Mouse (Mus musculus): ENCODE results near the gene Gins1.
A peak's percentile ranks its signal among the peaks of the same experiment; 100 is the strongest.
"Not testable (repeated sequence)": the region's sequence is repeated elsewhere in the genome, so short reads cannot be mapped to it uniquely, and the experiment has no call there.

Gene Gins1

DNA sequence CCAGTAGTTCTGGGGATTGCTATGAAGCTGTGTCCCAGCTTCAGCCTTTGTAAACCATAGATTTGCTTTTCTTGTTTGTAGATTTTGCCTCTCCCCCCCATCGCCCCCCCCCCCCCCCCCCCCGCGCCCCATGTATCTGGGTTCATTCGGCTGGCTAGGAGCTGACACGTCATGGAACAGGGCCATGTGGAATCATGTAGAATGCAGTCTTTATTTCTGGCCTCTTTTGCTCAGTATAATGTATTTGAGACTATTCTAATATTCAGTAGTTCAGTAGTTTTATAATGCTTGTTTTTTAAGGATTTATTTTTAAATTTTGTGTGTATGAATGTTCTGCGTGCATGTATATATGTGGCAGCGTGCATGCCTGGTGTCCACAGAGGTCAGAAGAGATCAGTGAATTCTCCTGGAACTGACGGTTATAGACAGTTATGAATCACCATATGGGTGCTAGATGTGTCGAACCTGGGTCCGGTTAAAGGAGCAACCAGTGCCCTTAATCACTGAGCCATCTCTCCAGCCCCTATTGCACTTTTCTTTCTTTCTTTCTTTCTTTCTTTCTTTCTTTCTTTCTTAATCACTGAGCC lies 5.2 kb downstream of the Gins1 start:
- DNase-seq (ENCODE audit: low spot score): no peak

DNA sequence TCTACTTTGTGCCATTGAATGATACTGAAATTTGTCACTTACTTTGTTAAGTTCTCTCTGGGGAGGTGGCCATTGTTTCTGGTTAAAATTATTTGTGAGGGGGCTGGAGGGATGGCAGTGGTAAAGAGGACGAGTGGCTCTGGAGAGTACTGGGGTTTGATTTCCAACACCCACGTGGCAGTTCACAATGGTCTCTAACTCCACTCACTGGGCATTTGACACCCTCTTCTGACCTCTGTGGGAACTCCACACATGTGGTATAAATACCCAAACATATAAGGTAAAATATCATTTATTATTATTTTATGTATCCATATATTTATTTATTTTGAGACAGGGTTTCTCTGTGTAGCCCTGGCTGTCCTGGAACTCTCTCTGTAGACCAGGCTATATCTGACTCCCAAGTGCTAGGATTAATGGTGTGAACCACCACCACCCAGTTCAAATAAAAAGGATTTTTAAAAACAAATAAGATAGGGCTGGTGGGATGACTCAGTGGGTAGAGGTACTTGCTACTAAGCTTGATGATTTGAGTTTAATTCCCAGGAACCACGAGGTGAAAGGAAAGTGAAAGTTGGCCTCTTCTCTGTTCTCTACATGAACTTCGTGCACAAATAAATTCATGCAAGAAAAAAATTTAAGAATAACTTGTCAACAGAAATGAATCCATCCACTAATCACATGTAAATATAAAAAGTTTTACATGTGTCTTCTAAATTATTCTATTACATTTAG lies 9.7 kb downstream of the Gins1 start:
- no peak for DNase-seq (ENCODE audit: low spot score)

DNA sequence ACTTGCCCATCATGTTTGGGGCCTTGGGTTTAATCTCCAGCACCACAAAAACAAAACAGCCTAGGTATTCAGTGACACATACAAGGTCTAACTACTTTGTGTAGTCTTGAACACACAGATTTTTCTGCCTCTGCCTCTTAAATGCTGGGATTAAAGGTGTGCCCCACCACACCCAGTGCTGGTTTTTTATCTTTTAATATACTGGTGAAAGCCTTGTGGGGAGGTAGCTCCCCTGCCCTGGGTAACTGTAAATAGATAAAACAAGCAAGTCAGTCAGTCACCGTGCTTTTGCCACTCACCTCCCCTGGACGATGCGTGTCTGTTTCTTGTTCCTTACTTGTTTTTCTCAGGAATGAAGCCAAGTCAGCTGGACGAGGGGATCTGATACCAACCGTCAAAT lies 10.6 kb downstream of the Gins1 start:
- no peak for DNase-seq (ENCODE audit: low spot score)

DNA sequence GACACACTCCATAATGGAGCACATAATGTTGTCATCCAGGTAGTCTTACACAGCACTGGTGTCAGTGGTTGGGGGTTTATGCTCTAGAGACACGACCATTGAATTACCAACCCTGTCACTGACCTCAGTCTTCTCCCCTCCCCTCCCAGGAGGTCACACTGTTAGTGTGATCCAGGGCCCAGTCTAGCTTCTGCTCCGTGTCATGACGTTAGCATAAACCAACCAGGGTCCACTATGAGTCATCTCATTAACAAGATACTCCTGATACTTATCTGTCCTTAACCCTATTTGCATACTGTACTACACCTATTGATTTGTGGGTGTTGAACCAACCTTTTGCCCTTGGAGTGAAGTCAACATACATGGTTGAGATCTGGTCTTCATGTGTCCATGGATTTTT lies 13.5 kb downstream of the Gins1 start:
- no peak for DNase-seq (ENCODE audit: low spot score)

DNA sequence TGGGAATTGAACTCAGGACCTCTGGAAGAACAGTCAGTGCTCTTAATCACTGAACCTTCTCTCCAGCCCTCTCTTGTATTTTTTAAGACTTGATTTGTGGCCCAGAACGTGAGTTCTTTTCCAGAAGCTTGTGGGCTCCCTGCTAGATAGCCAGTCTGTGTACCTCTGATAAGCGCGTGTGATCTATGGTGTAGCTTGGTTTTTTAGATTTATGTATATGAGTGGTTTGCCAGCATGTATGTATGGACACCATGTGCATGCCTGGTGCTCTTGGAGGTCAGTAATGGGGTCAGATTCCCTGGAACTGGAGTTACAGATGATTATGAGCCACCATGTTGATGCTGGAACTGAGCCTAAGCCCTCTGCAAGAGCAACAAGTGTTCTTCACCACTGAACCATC lies 15.3 kb downstream of the Gins1 start:
- no peak for DNase-seq (ENCODE audit: low spot score)

DNA sequence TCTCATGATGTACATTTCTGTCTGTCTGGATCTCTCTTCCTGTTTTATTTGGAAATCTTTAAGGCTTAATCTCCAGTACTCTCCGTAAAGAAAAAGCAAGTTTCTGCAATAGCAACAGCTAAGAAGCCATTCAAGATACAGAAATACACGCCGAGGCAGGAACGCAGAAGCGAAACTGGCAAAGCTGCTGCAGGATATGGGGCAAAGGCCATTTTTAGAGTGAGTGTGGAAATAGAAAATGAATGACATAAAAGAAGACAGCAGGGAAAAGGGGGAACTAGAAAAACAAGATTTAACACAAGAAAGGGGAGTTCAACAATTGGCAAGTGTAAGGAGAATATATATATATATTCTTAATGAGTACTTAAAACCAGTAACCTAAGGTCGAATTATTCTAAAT lies 16.5 kb downstream of the Gins1 start:
- no peak for DNase-seq (ENCODE audit: low spot score)

DNA sequence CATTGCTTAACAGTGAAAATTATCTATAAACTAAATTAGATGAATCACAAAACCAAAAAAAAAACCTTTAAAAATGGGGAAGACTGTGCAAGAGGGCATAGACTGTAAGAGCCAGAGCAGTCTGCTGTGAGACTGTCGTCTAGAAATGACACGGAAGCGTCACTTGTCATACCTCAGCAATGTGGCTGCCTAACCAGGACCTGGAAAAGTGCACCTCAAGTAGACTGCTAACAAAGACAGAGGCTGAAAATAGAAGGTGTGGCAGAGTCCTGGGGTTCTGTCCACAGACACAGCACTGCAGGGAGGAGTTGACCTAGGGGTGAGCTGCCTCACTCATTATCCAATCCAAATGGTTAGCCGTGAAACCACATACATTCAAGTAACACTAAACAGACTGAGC lies 17.0 kb downstream of the Gins1 start:
- no peak for DNase-seq (ENCODE audit: low spot score)

DNA sequence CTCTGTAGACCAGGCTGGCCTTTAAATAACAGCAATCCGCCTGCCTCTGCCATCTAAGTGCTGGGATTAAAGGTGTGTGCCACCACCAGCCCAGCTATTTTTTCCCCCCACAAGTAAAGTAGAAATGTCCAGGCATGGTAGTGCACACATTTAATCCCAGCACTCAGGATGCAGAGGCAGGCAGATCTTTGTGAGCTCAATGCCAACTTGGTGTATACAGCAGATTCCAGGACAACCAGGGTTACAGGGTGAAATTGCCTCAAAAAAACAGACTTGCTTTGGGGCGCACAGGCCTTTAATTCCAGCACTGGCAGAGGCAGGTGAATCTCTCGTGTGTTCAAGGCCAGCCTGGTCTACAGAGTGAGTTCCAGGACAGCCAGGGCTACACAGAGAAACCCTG lies 17.8 kb downstream of the Gins1 start:
- no peak for DNase-seq (ENCODE audit: low spot score)

DNA sequence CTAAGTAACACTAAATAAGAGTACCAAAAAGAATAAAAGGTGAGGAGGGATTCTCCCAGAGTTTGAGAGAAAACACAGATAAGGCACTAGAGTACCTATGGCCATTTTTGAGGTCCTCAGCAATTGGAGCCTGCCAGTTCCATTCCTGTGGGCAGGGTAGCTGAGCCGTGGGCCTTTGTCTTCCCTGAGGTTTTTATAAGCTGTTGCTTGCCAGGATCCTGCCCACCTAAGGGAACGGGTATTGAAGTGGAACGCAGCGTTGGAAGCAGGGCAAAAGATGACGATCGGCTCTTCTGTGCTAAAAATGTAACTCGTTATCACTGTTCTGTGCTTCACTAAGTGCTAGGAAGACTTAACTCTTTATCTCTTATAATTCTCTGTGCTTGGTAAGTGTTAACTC lies 18.3 kb downstream of the Gins1 start:
- DNase-seq (ENCODE audit: low spot score): no peak

DNA sequence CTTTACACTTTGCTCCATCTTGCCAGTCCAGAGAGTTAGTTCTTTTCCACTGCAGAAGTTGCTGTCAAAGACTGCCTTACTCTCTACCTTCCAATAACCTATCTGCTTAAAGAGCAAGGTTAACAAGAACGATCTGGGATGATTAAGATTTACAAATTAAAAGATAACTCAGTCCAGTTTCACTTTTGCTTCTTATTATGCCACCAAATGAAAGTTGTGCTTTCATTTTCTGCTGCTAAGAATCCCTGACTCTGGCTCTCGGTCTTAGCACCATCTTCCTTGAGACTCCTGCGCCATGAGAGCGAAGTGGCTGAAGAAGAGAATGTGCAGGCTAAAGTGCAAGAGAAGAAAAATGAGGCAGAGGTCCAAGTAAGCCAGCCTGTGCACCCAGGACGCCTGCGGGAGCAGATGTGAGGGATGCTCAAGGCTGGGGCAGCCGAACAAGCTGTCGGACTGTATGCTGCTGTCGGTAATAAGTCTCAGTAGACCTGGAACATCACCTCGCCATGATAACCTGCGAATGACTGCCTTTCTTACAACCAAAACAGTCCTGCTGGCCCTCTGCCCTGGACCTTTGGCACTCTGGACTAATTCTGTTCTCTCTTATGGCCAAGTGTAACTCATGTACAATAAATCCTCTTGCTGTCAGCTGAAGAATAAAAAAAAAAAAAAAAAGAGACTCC lies 22.0 kb downstream of the Gins1 start:
- DNase-seq (ENCODE audit: low spot score): no peak

DNA sequence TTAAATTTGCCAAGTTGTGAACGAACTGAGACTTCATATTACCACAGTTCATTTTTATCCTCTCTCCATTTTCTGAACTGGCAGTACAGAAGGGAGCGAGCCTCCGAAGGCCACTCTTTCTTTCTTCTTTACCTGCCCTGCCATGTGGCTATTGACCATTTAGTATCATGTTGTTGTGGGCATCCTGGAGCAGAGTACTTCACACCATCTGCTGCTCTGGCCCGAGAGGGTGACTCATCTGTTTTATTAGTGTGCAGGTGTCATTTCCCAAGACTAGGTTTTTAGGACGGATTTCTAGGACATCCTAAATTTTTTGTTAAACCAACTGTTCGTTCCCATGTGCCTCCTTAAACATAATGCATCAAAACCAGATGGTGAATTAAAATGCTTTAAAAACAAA lies 24.0 kb downstream of the Gins1 start:
- DNase-seq (ENCODE audit: low spot score): no peak

DNA sequence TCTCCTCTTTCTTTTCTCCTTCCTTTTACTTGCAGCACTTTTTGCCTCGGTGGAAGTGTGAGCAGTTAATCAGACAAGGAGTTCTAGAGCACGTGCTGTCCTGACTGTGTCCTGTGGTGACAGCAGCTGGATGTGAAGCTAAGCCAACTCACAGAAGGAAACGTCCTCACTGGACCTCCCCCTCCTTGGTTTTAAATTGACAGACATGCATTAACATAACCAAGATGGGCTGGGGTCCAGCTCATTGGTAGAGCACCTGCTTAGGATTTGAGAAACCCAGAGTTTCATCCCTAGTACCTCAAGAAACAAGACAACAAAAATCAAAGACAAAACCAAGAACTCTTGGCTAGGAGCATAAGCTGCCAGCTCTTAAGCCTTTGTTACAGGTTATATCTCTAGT lies 25.6 kb downstream of the Gins1 start:
- no peak for DNase-seq (ENCODE audit: low spot score)

DNA sequence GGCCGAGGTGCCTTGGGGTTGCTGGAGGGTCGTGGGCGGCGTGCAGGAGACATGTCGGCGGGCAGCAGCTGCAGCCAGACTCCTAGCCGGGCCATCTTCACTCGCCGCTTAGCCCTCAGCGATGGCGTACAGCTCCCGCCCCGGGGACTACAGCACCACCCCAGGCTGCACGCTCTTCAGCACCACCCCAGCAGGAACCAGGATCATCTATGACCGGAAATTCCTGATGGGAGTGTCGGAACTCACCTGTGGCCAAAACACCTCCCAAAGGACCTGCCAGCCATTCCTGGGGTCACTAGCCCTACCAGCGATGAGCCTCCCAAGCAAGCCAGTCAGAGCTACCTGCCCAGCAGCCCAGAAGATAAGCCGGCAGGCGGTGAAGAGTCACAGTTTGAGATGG lies 28.3 kb downstream of the Gins1 start:
- no peak for DNase-seq (ENCODE audit: low spot score)

DNA sequence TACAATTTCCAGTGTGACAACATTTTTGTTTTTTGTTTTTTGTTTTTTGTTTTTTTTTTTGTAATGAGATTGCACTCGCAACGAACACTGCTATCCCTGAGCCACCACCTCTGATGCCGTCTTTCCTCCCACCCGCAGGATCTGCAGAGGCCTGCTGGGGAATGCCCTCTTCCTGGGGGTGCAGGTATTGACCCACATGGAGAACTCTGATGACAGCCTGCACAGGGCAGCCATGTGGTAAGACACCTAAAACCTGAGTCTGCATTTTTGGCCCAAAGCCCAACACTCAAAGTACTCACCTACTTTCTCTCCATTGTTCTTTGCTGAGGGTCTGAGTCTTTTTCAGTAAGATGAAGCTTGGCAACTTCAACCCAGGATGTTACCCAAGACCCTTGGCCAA lies 29.5 kb downstream of the Gins1 start:
- DNase-seq (ENCODE audit: low spot score): no peak

DNA sequence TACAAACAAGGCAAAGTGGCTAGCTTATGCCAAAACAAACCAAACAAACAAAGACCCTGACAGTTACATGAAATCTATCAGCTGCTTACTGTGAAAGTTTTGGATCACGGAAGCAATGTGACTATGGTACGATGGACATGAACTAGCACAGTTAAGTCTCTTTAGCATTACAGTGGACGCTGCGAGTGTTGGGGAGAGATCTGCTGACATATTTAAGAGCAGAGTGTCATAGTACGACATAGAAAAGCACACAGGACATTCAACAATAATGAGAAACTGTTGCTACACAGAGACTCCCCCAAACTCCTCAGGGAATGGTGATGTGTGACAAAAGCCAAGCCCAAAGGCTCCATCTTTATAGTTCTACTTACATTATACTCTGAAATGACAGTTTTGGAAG lies 38.8 kb downstream of the Gins1 start:
- DNase-seq (ENCODE audit: low spot score): no peak

DNA sequence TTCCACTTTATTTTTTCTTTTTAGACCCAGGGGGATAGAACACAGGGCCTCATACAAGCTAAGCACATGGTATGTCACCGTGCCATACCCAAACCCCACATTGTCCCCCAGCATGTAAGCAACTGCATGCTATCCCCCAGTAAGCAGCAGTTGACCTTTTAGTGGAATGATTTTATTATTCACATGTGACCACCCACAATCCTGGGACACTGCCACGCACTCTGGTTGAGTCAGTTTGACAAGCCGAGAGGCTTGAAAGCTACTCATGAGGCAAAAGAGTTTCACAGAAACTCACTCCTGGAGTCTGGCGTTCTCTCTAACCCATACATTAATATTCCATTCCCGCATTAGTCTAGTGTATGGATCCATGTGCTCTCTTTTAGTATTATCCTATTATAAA lies 42.1 kb downstream of the Gins1 start:
- DNase-seq (ENCODE audit: low spot score): not testable (repeated sequence)

DNA sequence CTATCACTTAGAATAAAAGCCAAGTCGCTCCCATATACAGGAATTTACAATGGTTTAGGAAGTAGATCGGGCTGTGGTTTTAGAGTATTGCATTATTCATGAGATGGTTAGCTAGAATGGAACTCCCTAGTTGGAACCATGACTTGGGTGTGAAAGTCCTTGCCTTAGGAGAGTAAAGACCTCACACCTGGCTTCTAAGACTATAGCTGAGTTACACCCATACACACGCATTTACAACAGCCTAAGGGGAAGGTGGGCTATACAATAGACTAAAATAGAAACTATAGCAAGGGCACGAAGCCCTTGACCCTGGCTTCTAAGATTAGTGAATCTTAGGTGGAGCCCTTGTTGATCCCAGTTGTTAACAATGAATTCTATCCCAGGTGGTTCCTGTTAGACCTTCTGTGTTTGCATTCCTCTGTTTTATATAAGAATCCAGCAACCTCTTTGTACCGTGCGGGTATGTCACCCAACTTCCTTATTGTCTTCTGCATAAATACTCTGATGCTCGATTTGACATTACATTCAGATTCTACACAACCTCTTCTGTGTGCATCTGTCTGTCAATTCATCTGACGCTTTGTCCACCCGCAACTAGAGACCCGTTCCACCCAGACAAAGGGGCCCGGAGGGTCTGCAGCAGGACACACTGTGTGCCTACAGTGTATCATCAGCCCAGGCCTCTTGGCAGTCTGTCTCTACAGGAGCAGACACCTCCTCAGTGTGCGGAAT lies 42.8 kb downstream of the Gins1 start:
- DNase-seq (ENCODE audit: low spot score): not testable (repeated sequence)

DNA sequence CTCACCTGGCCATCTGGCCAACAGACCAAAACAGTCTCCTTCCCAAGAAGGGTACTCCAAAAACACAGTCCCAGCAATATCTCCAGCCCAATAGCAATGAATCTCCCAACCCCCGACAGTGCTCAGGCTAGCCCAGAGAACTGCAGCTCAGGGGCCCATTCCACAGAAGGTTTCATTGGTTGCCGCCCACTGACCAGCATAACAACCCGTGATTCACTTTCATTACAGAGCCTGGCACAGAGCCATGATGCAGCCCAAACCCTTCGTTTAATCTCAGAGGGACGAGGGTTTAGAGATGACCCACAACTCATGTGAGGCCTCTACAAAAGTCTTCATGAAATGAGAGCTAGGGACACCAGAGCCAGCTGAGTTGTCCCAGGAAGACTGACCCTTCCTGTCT lies 43.6 kb downstream of the Gins1 start:
- no peak for DNase-seq (ENCODE audit: low spot score)

DNA sequence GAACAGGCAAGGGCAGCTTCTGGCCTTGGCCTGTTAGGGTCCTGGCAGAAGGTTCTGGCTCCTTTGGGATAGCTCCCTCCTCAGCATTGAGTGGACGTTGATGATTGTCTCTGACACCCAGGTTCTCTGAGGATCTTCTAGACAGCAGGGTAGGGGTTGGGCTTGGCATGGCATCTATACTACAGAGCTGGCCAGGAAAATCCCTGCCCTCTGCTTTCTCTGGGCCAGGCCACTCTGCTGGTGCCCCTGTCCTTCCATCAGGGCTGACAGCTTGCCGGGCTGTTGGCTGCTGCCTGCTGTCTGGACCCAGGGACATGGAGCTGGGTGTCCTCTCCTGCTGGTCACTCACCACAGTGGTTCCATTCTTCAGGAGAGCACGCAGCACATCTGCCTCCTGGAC lies 44.5 kb downstream of the Gins1 start:
- DNase-seq (ENCODE audit: low spot score): no peak

DNA sequence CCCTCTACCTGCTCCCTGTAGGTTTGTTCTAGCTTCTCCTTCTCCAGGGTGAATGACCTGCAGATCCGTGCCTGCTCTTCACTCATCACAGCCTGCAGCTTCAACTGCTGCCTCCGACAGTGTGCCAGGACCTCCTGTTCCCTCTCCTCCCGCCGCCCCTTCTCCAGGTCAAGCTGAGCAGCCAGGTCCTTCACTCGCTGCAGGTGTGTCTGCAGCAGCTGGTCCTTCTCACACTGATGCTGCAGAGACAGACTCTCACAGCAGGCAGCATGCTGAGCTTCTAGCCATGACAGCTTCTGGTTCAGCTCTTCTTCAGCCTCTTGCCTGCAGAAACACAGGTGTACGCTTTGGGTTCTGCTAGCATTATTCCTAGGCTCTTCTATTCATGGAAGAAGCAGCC lies 44.9 kb downstream of the Gins1 start:
- DNase-seq (ENCODE audit: low spot score): no peak

DNA sequence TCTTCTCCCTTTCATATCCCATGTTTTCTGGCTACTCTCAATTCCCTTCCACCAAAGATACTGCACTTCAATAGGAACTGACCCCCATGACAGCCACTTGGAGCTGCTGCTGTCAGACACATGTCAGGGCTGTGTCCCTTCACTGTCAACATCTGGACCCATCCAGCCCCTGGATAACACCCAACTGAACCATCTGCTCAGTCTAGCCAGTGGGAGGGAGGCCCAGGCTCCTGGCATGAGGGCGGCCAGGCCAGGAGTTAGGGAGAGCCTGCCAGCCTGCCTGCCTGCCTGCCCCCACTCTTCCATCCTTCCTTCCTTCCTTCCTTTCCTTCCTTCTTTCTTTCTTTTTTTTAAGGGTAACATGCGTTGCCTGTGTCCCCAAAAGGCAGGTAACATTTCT lies 46.0 kb downstream of the Gins1 start:
- DNase-seq (ENCODE audit: low spot score): no peak

DNA sequence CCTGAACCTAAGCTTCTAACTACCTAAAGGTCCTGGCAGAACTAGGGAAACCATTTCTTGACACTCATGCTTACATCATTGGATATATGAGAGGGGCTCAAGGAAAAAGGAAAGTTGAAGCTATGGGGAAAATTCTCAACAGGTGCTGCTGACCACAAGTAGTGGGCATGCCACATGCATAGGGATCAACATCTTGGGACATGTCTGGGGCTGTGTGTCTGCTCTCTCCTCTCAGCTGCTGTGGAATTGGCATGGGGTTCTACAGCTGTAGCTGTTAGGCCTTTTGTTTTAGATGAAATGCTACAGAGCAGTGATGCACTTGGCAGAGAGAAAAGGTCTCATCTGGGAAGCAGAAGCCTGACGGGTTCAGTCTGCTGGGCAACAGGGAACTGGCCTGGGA lies 50.7 kb downstream of the Gins1 start:
- no peak for DNase-seq (ENCODE audit: low spot score)

DNA sequence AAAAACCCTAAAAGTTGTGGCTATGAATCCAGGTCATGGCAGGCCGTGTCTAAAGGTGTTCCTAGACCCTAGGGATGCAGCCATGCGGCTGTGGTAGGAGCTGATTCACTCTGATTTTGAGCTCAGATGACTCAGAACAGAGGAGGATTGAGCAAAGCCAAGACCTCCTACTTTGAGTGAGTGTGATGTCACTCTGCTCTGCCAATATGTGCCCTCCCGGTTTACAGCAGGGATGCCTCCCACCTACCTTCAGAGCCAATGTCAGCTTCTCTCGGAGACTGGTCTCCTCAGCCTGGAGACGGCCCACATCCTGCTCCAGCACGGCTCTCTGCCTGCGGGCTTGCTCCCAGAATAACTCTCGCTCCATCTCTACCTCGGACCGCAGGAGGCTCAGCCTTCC lies 54.3 kb downstream of the Gins1 start:
- peak; percentile 16 for DNase-seq (ENCODE audit: low spot score)

Measured in left cerebral cortex, adult 11 months (tissue).